Mouse (Mus musculus): Measurements from ENCODE around the gene Plk5.
A peak's percentile ranks its signal among the peaks of the same experiment; 100 is the strongest.

DNA sequence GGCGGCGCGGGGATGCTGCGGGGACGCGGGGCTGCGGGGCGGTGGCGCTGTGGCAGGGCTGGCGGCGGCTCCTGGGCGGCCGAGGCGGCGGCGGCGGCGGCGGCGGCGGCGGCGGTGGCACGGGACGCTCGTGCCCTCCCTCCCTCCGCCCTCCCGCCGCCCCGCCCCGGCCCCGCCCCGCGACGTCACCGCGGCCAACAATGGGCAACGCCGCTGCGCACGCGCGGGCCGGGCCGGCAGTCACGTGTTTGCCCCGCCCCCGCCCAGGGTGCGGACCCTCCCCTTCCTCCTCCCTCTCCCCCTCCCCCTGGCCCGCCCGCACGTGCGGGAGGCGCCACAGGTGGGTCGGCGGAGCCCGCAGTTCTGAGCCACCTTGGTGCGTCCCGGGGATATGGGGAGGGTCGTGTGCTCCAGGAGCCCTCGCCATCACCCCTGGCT lies 31.3 kb downstream of the Plk5 start, which contains the start of gene Mex3d:
- no peak for TF ChIP-seq CTCF (IDR thresholded peaks at IDR 0.05; ENCODE audit: insufficient read depth, low read length)
- TF ChIP-seq POLR2A (IDR thresholded peaks at IDR 0.05; ENCODE audit: borderline replicate concordance, extremely low read depth, low read depth, low read length), result peak; percentile 57; the same call in 1 of the 2 replicates

Measured in lung, adult 2 months (tissue).